Mouse (Mus musculus) gastrocnemius, postnatal 4 days (tissue): ENCODE measurements around the gene Ttyh3. TPM values are rescaled to one million over a fixed set of nuclear protein-coding genes. Genes with fewer than 3 reads are reported as not detected.

Experiments
- DNase-seq, 2 experiments: peaks; one replicate each; pipeline ENCODE4 v3.0.0; 2021 to 2022; ENCODE audit warnings: low spot score in 2 of 2, mixed read lengths in 2 of 2
- total RNA-seq, 2 experiments: library from RNA; stranded (reverse); gene quantifications; 2 replicates each; pipeline ENCODE4 v1.2.3; 2021

Gene Ttyh3
- total RNA-seq, 2 experiments from 2014 or later = 66.9 to 68.8 TPM

DNA sequence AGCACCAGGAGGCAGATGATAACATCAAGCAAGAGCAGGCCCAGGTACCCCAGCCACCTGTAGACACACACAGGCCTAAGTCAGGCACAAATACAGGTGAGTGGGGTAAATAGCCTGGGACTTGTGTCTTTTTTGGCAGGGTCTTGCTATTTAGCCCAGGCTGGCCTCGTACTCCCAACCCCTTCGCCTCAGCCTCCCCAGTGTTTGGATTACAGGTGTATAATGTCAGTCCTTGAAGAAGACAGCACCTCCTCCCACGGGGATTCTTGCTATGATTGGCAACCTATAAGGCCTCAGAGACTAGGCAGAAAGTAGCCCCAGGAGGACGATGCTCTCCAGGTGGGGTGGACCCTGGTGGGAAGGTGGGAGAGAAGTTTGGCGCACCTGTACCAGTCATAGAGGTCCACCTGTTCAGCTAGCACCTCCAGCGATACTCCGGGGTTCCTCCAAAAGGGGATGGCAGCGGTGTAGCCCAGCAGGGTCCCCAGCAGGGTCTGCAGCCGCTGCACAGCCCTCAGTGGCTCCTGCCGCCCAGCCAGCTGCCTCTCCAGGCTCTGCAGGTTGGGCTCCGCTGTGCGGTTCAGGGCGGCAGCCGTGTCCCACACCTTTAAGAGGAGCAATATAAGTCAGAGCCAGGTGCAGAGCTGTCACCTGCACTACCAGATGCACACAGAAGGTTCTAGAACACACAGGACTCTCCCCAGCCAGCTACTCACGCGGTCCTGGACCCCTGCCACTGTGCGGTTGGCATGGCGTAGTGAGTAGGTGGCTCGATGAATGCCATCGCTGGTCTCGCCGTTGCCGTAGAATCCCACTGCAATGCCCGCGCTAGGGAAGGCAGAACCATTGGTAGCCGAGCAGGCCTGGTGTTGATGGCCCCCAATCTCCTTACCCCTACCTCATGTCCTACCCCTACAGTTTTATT is 13.8 kb downstream of the Ttyh3 start:
- peak in 1 of 2 experiments; percentile 9 for DNase-seq

DNA sequence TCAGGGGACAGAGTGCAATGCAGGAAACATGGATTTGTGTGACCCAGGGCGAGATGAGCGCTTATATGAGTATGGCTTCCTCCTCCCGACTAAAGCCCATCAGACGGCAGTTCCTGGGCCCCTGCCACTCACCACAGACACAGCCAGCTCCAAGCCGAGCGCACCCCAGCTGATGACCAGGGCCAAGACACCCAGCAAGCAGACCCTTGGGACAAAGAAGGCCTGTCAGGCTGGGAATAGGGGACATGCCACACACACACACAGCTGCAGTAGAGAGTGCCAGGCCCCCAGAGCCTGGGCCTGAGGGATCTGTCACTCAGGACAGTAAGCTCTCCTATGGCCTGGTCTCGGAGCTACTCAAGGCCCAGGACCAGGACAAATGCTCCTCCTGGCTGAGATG is 15.4 kb downstream of the Ttyh3 start:
- DNase-seq = peak in 1 of 2 experiments; percentile 7

DNA sequence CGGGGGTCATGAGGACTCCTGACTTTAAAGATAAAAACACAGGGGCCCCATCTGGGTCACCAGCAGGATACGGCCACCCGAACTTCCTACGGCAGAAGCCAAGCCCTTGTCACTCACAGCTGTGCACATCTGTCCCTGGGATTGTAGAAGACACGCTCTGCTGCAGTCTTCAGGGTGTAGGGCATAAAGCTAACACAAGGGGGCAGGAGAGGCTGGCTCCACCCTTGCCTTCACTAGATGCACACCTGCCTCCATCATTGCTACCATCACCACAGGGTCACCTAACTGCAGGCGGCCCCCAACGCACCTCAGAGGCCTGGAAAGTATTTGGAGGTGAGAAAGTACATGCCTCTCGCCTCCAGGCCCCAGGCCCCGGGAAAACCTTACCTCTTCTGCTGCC is 19.8 kb downstream of the Ttyh3 start:
- DNase-seq = no peak

DNA sequence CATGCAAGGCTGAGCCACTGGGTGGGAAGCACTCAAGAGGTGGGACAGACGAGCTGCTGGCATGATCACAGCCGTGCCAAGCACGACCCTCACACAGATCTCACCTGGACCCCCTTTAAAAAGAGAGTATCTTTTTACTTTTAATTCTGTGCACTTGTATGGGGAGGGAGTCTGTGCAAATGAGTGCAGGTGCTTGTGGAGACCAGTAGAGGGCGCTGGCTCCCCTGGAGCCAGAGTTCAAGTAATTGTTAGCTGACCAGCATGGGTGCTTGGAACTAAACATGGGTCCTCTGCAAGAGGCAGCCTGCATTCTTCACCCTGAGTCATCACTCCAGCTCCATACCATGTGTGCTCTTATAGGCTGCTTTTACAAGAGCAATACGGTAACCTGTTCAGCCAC is 21.3 kb downstream of the Ttyh3 start:
- no peak for DNase-seq

DNA sequence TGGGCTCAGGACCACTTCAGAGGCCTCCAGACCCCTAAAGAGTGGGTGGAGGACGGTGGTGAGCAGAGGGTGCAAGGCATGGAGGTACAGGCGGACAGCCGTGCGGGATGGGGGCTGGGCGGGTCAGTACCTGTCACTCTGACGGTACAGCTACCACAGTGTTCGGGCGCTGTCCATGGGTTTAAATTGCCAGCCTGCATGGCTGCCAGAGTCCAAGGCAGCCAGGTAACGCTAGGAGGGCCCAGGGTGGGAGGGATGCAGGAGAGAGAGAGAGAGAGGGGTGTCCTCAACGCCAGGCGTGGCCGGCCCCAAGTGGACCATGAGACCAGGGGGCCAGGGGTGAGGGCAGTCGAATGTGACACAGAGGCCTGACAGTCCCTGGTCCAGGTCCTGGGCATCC is 23.9 kb downstream of the Ttyh3 start:
- DNase-seq = no peak

DNA sequence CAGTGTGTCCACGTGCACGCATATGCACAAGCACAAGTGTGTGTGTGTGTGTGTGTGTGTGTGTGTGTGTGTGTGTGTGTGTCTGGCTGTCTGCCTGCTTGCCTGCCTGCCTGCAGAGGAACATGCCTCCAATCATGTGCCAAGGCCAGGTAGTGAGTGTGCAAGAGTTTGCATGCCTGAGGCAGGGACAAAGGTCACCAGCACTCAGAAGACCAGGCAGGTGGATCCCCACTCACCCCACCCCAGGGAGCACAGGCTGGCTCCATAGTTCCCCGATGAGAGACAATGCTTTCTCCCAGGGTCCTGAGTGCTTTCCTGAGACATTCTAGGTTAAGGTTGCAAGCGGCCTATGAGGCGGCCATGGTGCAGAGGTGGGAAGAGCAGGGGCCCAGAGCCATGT is 24.6 kb downstream of the Ttyh3 start:
- DNase-seq = no peak

DNA sequence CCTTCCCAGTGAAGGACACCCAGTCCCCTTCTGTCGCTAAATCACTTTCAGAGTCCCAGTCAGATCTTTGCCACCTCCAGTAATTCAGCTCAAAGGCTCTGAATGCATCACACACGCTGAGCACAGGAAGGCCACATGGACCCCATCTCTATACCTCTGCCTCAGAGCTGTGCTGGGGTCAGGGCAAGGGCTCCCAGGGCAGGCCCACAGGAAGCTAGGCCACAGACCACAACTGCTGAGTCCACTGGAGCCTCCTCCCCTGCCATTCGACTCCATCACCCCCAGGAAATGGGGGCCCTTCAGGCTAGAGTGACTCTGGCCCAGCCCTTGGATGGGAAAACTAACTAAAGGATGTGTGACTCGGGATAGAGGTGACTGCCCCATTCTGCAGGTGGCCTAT is 25.0 kb downstream of the Ttyh3 start:
- no peak for DNase-seq

DNA sequence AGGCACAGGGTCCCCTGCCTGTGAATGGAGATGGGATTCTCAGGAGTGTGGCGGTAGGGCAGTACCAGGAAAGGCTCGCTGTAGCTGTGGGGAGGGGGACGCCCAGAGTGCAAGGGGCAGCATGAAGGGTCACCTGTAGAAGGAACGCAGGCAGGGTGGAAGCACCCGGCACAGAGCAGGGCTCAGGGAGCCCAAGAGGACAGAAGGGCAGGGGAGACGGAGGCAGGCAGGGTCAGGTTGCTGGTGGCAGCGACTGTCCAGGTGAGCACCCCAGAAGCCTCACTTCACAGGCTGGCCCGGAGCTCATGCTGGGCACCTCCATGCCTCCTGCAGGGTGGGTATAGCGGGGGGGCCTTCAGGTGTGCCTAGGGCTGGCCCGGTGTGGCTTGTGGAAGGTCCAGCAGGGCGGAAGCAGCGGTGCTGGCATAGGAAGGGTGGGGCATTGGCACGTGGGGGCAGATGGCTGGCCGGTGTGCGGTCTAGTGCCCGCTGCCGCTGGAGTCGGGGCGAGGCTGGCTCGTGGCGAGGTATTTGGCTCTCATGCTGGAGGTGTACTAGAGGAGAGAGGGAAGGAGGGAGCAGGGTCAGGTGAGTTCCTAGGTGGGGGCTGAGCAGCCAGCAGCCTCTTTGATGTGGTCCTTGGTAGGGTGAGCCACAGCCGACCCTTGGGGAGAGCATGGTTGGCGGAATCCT is 25.7 kb downstream of the Ttyh3 start:
- no peak for DNase-seq

DNA sequence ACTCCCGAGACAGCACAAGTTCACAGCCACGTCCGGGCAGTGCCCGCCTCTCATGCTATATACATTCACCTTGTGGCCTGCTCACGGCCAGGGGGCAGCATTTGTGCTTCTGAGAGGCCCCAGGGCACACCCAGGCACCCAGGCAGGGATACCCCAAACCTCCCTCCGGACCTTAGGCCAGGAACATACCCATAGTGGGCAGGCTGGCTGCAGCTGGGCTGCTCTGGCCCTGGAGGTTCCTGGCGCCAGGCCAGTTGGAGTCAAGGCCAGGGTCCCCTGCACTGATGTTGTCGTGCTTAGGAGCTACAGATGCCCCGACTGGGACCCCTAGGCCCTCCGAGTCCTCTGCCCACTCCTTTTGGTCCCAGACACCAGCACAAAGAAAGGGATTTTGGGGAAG is 27.3 kb downstream of the Ttyh3 start:
- no peak for DNase-seq

DNA sequence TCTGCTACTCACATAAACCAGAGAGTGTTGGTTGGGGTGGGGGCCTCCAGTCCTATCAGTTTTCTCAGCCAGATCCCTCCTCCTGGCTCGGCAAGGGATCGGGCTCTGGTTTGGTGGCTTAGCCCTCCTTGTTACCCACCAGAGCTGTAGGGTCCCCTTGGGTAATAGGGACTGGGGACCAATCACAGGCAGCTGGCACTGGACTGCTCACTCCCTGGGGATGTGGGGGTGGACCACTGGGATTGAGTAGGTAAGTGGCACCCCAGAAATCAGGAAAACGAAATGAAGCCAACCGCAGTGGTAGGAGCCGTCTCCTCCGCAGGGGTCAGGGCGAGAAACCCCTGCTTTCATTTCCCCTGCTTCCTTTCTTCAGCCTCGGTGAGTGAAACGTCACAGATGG is 27.7 kb downstream of the Ttyh3 start:
- DNase-seq = no peak

DNA sequence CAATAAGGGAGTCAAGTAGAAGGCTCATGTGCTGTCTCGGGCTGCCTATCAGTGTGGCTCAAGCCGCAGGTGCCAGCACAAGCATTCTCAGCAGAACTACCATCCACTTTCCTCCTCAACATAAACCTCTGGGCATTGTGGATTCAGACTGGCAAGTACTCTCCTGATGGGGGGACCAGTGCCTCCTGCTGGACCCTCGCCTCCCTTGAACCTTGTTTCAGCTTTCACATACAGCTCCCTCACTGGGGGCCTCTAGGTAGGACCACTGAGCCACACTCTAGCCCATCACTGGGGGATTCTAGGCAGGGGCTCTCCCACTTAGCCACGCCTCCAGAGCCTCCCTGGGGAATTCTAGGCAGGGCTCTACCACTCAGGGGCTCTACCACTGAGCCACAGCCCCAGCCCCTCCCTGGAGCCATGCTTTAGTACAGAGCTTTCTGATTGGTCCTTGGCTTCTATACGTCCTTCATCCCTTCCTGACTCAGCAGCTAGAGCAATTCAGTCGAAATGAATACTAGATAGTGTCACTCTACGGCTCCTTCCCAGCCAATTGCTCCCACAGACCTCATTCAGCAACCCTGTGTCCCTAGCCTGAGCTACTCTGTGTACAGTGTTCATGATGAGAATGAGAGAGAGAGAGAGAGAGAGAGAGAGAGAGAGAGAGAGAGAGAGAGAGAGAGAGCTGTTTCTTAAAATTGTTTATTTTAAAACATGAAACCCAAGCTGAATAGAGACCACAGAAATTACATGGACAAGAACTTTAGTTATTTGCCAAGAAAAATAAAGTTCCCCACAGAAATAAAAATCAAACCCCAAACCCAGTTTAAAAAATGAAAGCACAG is 28.7 kb downstream of the Ttyh3 start:
- DNase-seq = no peak

DNA sequence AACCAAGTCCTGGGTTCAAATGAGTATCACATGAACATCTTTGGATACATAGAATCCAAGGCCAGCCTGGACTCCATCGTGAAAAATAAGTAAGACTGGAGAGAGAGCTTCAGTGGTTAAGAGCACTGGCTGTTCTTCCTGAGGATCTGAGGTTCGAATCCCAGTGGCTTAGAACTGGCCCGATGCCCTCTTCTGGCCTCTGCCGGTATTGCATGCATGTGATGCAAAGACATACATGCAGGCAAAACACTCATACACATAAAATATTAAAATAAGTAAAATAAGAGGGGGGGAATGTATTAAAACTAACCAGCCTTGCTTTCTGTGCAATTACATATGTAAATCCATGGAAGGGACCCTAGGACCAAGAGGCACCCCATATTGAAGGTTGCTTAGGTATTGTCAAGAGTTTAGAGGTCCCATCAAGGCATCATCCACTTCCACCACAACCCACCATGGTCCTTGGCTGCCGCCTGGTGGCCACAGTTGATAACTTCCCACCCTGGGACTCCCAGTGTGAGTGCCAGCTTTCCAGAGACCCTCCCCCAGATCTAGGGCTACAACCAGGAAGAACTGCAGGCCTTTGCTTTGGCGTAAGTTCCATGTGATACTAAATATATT is 29.6 kb downstream of the Ttyh3 start:
- peak in 1 of 2 experiments; percentile 81 for DNase-seq

DNA sequence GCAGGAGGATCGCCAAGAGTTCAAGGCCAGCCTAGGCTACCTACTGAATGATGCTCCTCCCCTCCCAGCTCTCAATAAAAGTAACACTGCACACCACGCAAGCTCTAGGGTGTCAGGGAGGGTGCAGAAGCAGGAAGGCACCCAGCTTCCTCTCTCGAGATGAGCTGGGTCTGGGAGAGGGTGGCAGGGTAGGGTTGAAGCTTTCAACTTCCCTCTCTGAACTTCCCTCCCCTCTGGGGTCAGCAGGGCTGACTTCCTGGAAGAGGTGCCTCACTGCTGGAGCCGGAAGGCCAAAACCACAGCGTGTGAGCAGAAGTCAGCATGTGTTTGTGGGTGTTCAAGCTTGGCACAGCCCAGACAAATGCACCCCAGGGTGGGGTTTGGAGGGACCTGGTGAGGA is 31.1 kb downstream of the Ttyh3 start:
- DNase-seq = no peak

DNA sequence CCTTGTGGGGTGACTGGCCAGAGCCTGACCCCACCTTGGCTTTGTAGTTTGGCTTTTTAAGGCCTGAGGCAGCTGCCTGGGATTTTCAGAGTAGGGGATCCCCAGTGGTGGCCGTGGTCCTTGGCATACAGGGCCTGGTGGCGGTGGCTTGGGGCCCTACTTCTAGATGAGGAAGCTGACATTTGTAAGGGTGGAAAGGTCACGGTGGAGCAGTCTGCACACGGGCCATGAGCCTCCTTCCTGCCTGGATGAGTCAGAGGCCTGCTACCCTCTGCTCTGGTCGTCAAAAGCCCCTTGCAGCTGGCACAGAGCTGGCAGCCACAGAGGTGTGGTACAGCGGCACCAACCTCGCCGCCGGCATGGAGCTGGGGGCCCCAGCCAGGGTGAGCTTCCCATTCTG is 32.1 kb downstream of the Ttyh3 start:
- DNase-seq = no peak

DNA sequence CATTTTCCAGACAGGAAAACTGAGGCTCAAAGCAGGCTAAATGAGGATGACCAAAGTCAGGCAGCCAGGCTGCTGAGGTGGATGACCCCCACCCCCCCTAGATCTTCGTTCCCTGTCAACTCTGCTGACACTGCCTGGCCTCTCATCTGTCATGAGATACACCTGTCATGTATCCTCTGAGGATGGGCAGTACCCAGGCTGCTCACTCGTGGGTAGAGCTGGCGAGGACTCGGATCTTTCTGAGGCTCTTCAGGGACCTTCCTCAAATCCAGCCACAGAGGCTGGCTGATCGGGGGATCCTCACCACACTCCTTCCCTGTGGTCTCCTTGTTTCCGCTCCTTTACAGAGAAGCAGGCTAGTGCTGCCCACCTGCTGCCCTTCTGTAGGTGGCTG is 32.7 kb downstream of the Ttyh3 start:
- DNase-seq = no peak

DNA sequence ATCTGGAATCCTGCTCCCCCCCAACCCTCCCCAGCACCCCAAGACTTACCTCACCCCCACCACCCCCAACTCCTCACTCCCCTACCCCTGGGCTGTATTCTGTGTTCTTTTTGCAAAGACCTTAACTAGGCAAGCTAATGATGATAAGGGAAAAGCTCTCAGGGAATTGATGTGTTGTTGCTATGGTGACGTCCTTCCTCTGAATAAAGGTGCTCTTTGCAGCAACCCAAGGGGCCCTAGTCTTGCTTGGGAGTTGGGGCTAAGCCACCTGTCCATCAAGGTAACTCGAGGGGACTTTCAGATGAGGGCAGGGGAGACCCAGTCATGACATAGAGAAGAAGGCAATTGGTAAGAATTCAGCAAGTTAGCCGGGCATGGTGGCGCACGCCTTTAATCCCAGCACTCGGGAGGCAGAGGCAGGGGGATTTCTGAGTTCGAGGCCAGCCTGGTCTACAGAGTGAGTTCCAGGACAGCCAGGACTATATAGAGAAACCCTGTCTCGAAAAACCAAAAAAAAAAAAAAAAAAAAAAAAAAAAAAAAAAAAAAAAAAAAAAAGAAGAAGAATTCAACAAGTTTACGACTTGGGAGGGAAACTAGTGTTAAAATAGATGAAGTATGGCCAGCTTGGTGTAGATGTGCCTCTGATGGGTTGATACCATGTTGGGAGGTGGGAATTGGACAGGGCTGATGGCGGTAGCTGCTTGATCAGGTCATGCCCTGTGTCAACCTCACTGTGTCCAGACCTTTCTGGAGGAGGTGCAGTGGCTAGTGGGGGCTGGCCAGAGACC is 33.3 kb downstream of the Ttyh3 start:
- no peak for DNase-seq

DNA sequence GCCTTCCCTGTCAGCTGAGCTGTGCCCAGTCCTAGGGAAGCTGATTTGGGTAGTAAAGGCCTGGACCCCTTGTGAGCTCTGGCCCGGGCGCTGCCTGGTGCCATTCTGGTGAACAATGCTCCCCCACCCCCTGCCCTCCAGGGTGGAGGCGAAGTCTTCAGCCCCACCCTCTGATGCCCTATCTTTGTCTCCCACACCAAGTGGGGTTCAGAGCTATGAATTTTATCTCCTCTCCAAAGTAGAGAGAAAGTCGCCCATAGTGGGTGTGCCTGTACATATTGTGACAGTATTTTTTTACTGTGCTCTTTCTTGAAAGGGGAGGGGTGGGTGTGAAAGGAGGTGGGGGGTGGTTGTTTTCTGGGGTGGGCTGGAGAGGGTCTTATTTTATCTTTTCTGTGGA is 34.0 kb downstream of the Ttyh3 start:
- DNase-seq = no peak

DNA sequence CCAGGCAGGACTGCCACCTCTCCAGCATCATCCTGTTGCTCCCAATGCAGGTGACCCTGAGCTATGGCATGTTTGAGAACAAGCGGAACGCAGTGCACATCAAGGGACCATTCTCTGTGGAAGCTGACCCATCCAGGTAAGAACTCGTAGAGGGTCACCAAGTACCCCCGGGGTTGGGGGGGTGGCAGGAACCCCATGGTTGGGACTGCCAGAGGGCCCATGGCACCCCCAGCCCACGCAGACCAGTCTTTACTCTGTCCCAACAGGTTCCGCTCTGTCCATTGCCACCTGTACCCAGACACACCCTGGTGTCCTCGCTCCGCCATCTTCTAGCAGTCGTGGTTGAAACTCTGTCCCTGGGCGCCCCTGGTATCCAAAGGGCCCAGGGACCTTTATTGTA is 34.7 kb downstream of the Ttyh3 start:
- DNase-seq = no peak

DNA sequence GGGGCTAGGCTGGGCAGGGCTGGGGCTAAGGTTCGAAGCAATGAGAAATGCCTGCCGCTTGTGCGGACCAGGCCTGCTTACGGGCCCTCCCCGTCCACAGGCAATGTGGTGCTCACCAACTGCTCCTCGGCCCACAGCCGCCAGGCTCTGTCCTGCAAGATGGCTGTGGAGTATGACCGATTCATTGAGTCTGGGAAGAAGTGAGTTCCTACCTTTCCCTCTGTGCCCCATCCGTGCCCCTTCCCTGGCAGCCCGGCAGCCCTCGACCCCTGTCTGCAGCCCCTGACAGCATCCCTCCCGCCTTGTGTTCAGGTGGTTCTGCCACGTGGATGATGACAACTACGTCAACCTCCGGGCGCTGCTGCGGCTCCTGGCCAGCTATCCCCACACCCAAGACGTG is 36.6 kb downstream of the Ttyh3 start:
- DNase-seq = peak in 1 of 2 experiments; percentile 19

DNA sequence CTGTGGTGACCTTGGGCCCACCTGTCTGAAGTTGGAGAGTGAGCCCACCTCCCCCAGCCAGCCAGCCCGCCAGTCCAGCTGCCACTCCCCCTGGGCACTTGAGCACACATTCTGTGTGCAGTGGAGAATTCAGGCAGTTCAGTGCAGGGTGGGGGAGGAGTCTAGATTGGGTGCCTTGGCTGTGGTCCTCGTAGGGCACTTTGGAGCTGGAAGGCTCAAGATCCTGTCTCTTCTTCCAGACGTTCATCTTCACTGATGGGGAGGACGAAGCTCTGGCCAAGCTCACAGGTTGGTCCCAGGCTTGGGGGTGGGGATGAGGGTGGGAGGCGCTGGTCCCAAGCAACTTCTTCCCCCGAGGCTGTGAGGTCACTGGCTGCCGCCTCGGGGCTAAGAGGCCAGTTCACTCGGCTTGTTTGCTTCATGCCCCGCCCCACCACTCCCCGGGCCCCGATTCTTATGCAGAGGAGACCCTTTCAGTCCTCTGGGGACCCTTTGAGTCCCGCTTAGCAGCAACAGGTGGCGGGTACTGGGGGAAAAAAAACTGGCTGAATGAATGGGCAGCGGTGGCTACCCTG is 37.1 kb downstream of the Ttyh3 start:
- no peak for DNase-seq
